Mouse (Mus musculus) liver, embryonic 16.5 days (tissue): ENCODE measurements at regions not wholly inside any gene's neighbourhood (a gene's known extent, or its start where the extent isn't known, plus 50 kb on each side); places are given as distances from the start of the nearest gene placed in this dataset.

ENCODE experiments used
- ATAC-seq: fragments of 200-750 bp; cut with Nextera tagmentation; 2 replicates; pipeline ENCODE4 v1.8.0; 2017; ENCODE audit warnings: low read depth, mild to moderate bottlenecking, moderate number of reproducible peaks, moderate library complexity
- H3K27ac ChIP-seq: fragments of 300-500 bp; sonication (generic); 2 replicates; pipeline ENCODE4 v1.5.1; 2014; ENCODE audit warnings: mild to moderate bottlenecking, low read length
- H3K27me3 ChIP-seq: fragments of 300-500 bp; sonication (generic); 2 replicates; pipeline ENCODE4 v1.6.1; 2014; ENCODE audit warnings: low read depth, low read length, mixed read lengths; ENCODE audit not compliant: control insufficient read depth, insufficient read depth
- H3K36me3 ChIP-seq: fragments of 300-500 bp; sonication (generic); 2 replicates; pipeline ENCODE4 v1.6.1; 2014; ENCODE audit warnings: mild to moderate bottlenecking; ENCODE audit not compliant: control insufficient read depth, insufficient read depth
- H3K4me1 ChIP-seq: fragments of 300-500 bp; sonication (generic); 2 replicates; pipeline ENCODE4 v1.6.1; 2014; ENCODE audit warnings: low read depth, low read length, mixed read lengths; ENCODE audit not compliant: control insufficient read depth
- H3K4me2 ChIP-seq: fragments of 300-500 bp; sonication (generic); 2 replicates; pipeline ENCODE4 v1.6.1; 2014; ENCODE audit warnings: low read depth, low read length, mixed read lengths
- H3K4me3 ChIP-seq: fragments of 300-500 bp; sonication (generic); 2 replicates; pipeline ENCODE4 v1.5.1; 2014; ENCODE audit warnings: low read depth, mild to moderate bottlenecking, low read length
- H3K9ac ChIP-seq: fragments of 300-500 bp; sonication (generic); 2 replicates; pipeline ENCODE4 v1.6.1; 2014; ENCODE audit warnings: low read depth, low read length
- H3K9me3 ChIP-seq: fragments of 300-500 bp; sonication (generic); replicated peaks from 2 replicates; pipeline ENCODE4 v1.6.1; 2016; ENCODE audit warnings: low read length; ENCODE audit not compliant: control insufficient read depth
- WGBS: fragments of 180-500 bp; shearing (Covaris S2); extraction: QIAGEN DNeasy Blood & Tissue Kit; methylation state at CpG from one replicate; pipeline ENCODE4 v1.1.7; 2014; ENCODE audit not compliant: insufficient replicate concordance; 5-methylcytosine and 5-hydroxymethylcytosine counted together

DNA sequence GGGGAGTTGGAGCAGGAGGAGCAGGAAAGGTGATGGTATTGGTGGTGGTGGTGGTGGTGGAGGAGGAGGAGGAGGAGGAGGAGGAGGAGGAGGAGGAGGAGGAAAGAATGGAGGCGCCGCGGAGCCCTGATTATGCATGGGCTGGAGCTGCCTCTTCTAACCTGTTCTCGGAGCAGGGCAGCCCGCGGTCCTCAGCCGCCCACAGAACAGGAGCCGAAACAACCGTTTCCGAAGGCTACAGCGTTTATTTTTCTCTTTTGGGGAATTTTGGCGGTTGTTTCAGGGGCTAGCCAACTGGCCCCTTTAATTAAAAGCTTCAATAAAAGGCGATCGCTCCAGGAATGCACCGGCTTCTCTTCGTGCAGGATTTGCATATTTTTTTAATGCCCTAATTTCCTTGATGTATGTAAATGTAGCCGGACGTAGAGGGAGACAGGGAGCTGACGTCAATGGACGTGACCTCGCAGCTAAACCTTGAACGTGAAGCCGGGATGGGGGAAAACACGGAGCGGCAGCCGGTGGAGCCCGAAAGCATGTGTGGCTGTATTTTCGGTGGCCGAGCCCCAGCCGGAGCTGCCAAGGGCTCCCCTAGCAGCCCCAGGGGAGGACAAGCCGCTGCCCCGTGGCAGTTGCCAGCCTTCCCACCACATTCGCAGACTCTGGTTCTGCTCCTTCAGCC, 225.6 kb downstream of the Mef2c start:
- H3K36me3 ChIP-seq, result no peaks in the 10 kb centered on the region
- no peak overlapping the region for H3K27ac ChIP-seq
- no peaks in the 10 kb centered on the region for H3K9me3 ChIP-seq
- H3K4me2 ChIP-seq, result no peak overlapping the region
- H3K27me3 ChIP-seq, result peaks cover 93% of the 10 kb centered on the region
- ATAC-seq, result no peak
- no peaks in the 10 kb centered on the region; the same call in 1 of the 2 replicates for H3K4me1 ChIP-seq
- WGBS, result under 1% methylated on average over 33 of the region's 33 CpGs
- H3K4me3 ChIP-seq, result no peak overlapping the region
- no peak overlapping the region for H3K9ac ChIP-seq

GRCm38 (mm10) chr13:83730155-83730712, 226.4 kb downstream of the Mef2c start:
- H3K27me3 ChIP-seq, result peaks cover 85% of the 10 kb centered on the region
- no peak overlapping the region for H3K9ac ChIP-seq
- H3K4me3 ChIP-seq, result peak overlapping the region; percentile 58
- H3K36me3 ChIP-seq, result no peaks in the 10 kb centered on the region
- H3K4me1 ChIP-seq, result no peaks in the 10 kb centered on the region; the same call in 1 of the 2 replicates
- H3K9me3 ChIP-seq, result no peaks in the 10 kb centered on the region
- whole genome bisulfite sequencing, result 2% methylated on average over 16 of the region's 16 CpGs
- H3K27ac ChIP-seq, result no peak overlapping the region
- no peak for ATAC-seq
- peak overlapping the region; percentile 74 for H3K4me2 ChIP-seq

DNA sequence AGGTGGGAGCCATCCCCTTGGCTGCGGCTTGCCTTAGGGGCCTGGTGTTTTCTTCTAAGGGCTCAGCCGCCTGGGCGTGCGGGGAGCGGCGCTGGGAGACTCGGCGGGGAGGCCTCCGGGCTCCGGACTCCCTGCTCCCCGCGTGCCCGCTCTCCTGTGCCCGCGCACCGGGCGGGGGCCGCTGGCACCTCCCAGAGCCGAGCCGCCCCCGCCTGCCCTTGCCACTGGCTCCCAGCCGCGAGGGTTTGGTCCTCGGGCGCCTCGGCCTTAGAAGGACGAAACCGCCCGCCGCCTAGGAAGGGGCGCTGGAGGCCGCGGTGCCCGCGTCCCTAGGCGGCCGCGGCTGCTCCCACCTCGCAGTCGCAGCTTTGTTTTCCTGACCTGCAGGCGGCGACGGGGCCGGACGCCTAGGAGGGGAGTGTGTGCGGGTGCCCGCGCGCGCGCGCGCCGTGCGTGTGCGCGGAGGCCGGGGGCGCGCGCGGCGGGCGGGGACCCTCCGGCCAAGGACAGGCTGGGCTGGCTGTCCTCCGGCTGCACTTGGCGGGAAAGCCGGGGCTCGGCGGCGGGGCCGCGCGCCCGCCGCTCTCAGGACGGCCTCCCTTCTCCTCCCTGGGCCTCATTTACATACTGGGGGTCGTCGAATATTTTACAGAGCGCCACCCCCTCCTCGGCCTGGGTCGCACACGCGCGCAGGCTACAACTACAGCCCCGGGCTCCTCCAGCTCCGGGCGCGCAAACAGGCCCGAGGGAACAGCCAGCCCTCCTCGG, 227.1 kb downstream of the Mef2c start:
- peaks cover 79% of the 10 kb centered on the region for H3K27me3 ChIP-seq
- under 1% methylated on average over 69 of the region's 91 CpGs for WGBS
- H3K27ac ChIP-seq, result no peak overlapping the region
- H3K36me3 ChIP-seq, result no peaks in the 10 kb centered on the region
- peak overlapping the region; percentile 74 for H3K4me2 ChIP-seq
- H3K4me3 ChIP-seq, result peak overlapping the region; percentile 58
- no peak overlapping the region for H3K9ac ChIP-seq
- H3K9me3 ChIP-seq, result no peaks in the 10 kb centered on the region
- H3K4me1 ChIP-seq, result no peaks in the 10 kb centered on the region; the same call in 1 of the 2 replicates
- ATAC-seq, result peak; percentile 60; the same call in 1 of the 2 replicates

DNA sequence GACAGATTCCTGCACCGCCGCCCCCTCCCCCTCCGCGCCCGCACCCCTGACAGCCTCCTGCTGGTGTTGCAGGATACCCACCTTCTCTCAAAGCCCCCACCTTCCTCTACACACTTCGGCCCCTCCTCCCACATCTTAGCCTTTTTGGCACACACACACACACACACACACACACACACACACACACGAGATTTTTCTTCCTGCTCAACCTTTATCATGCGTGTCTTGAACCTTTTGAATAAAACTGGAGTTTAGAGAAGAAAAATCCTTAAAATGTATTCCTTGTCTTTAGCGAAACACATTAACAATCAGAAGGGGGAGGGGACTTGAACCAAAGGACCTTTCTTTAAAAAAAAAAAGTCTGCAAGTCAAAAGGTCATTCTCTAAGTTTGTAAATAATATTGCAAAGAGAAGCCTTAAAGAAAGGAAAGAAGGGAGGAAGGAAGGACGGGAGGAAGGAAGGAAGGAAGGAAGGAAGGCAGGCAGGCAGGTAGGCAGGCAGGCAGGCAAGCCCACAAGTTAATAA, 227.7 kb downstream of the Mef2c start:
- Histone ChIP-seq H3K9me3 (no peaks in the 10 kb centered on the region), H3K36me3 (no peaks in the 10 kb centered on the region), H3K27me3 (peaks cover 75% of the 10 kb centered on the region), H3K4me1 (no peaks in the 10 kb centered on the region; the same call in 1 of the 2 replicates), H3K27ac (no peak overlapping the region), H3K4me2 (peak overlapping the region; percentile 74), H3K4me3 (peak overlapping the region; percentile 58), H3K9ac (no peak overlapping the region)
- WGBS, result under 1% methylated on average over 10 of the region's 10 CpGs
- no peak for ATAC-seq

DNA sequence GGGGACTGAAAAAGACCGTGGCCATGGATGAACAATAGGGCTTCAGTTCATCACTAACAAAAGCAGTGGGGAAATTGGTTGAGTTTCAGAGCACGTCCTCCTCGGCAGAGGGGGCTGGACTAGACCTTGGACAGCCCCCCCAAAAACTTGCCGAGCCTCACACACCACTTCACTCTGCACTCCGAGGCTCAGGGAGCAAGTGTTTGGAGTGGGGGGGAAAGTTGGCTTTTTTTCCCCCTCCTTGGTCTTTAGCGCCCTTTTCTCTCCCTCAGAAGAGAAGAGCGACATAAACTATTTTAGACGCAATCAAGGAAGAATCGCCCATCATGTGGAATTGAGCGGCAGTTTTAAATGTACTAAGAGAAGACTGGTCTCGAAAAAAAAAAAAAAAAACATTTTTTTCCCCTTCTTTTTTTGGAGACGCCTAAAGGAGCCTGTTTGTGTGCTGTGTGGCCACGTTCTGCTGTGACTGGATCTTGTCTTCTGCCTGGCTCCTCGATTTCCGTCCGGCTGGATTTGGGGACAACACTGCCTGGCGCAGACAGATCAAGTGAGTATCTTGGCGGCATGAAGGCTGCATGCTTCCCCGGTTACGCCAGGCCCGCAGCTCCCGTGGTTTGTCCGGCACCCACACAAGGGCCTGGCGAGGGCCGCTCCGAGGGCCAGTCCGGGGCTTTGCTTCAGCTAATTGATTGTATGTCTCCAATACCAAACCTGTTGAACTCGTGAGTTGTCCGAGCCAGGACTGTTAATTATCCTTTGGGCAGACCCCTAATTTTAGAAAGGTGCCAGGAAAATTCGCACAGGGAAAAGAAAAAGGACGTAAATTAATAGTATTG, 228.7 kb downstream of the Mef2c start:
- WGBS, result 1% methylated on average over 30 of the region's 31 CpGs
- Histone ChIP-seq H3K36me3 (no peaks in the 10 kb centered on the region), H3K27me3 (peaks cover 72% of the 10 kb centered on the region), H3K9ac (no peak overlapping the region), H3K9me3 (no peaks in the 10 kb centered on the region), H3K4me1 (no peaks in the 10 kb centered on the region; the same call in 1 of the 2 replicates), H3K4me3 (no peak overlapping the region), H3K27ac (no peak overlapping the region), H3K4me2 (no peak overlapping the region)
- no peak for ATAC-seq

DNA sequence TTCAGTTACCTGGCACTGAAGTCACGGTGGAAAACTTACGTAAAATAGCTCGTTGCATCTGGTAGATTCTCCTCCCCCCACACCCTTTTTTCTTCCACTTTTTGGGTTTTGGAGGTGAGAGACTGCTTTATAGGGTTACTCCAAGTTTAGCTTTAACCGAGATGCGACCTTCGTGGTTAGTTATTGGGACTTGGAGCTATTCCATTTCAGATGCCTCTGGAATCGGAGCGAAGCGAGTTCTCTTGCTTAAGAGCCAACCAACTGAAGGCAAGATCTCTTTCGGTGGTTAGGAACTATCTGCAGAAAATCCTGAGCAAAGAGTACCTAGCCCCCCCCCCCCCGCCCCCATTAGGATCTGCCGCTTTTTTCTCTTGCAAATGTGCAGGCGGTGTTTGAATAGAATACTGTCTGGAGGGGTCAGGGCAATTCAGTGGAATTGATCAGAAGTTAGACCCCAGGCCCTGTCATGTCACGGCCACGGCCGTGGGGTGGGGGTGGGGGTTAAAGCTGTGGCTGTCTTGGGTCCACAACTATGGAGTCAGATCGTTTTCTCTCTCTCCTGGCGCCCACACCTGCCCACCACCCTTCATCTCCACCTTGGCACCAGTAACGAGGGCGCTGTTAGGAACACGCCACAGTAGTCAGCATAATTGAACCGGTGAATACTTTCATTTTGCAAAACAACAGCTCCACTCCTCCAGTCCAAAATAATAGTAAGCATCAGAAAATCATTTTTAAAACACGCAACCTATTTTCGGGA, 229.6 kb downstream of the Mef2c start:
- Histone ChIP-seq H3K27me3 (peaks cover 72% of the 10 kb centered on the region), H3K4me1 (no peaks in the 10 kb centered on the region; the same call in 1 of the 2 replicates), H3K9me3 (no peaks in the 10 kb centered on the region), H3K36me3 (no peaks in the 10 kb centered on the region), H3K9ac (no peak overlapping the region), H3K4me2 (no peak overlapping the region), H3K27ac (no peak overlapping the region), H3K4me3 (no peak overlapping the region)
- WGBS, result 3% methylated on average over 24 of the region's 24 CpGs
- ATAC-seq, result no peak

GRCm38 (mm10) chr13:83733991-83734610, 230.3 kb downstream of the Mef2c start:
- Histone ChIP-seq H3K27me3 (peaks cover 74% of the 10 kb centered on the region), H3K9me3 (no peaks in the 10 kb centered on the region), H3K27ac (no peak overlapping the region), H3K36me3 (no peaks in the 10 kb centered on the region), H3K9ac (no peak overlapping the region), H3K4me3 (no peak overlapping the region), H3K4me1 (no peaks in the 10 kb centered on the region; the same call in 1 of the 2 replicates), H3K4me2 (no peak overlapping the region)
- WGBS, result 0% methylated on average over 1 of the region's 1 CpGs
- no peak for ATAC-seq
